Mouse (Mus musculus) forebrain, embryonic 13.5 days (tissue): ENCODE results near the gene Epb41l1. TPM values are rescaled to one million over a fixed set of nuclear protein-coding genes. Genes with fewer than 3 reads are reported as not detected.

ENCODE experiments used
- microRNA-seq: library from miRNA; unstranded; fragments of <30 nt; microRNA quantifications from one replicate; pipeline ENCODE4, GENCODE M21; 2016
- polyA plus RNA-seq: library from polyadenylated mRNA; unstranded; fragments of >200 nt; fragmentation: Nextera tagmentation; extraction: Ambion mirVana; gene quantifications from 2 replicates; pipeline ENCODE4 v1.2.1, GENCODE M21; 2015

The Epb41l1 gene
- polyA plus RNA-seq, 1 experiment from 2014 or later: 5.3 TPM

Small RNA genes lying within 50 kb of the gene (microRNA-seq; reads per million reads assigned to microRNA genes)
- gene Gm22758: not detected

Other genes with a start within 250 kb of the Epb41l1 start
- gene Rbm39, start 240.7 kb upstream of the Epb41l1 start, polyA plus RNA-seq: 686 and 711 TPM in 2 replicates
- gene Phf20, start 224.4 kb upstream of the Epb41l1 start, polyA plus RNA-seq: 130 and 133 TPM in 2 replicates
- gene Cnbd2, start 108.6 kb upstream of the Epb41l1 start, polyA plus RNA-seq: 5.4 and 5.7 TPM in 2 replicates
- gene Scand1, start 108.2 kb upstream of the Epb41l1 start, polyA plus RNA-seq: 72.2 and 85.3 TPM in 2 replicates
- 38.5 and 46.0 TPM in 2 replicates for gene Aar2, start 126.7 kb downstream of the Epb41l1 start, polyA plus RNA-seq
- gene Dlgap4, start 192.8 kb downstream of the Epb41l1 start, polyA plus RNA-seq: 234 and 240 TPM in 2 replicates